Mouse (Mus musculus): ENCODE measurements around the gene Cbarp.

The Cbarp gene

DNA sequence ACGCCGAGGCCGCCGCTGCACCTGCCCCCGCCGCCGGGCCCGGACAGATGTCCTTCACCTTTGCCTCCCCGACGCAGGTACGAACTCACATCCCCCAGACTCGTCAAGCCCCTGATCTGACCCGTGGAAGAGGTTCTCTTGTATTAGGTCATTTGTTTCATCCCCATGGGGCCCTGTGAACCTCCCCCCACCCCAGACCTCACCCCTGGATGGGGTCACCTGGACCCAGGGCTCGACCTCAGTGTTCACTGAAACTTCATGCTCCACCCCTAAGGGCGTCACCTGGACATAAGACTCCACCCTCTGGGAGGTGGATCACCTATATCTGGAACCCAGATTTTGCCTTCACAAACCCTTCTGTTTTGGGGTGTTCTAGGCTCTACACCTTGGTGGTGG lies 1.9 kb upstream of the Cbarp start:
- peak; percentile 85 for DNase-seq

DNA sequence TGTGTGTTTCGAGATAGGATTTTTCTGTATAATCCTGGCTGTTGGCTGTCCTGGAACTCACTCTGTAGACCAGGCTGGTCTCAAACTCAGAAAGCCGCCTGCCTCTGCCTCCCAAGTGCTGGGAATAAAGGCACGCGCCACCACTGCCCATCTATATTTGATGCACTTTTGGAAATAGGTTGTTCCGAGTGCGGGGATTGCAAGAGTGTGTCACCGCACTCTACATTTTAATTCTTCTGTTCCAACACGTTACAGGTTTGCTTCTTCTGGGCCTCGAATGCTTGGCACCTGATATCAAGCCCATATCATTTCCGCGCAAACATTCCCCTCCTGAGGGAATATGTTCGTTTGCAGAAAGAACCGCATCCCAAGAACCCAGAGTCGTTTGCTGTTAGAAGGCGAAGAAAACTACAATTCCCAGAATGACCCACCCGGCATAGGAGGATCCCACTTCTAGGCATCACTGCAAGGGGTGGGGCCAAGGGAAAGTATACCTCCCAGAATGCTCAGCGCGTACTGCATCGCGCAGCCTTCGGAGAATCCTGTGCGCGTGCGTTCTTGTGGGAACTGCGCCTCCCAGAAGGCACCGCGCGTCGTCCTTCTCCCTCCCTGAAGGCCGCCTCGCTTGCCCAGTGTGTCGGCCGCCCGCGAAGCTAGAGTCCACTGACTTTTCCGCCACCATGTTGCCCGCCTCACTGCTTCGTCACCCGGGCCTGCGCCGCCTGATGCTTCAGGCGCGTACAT lies 1.3 kb upstream of the Cbarp start:
- peak; percentile 98 for DNase-seq

DNA sequence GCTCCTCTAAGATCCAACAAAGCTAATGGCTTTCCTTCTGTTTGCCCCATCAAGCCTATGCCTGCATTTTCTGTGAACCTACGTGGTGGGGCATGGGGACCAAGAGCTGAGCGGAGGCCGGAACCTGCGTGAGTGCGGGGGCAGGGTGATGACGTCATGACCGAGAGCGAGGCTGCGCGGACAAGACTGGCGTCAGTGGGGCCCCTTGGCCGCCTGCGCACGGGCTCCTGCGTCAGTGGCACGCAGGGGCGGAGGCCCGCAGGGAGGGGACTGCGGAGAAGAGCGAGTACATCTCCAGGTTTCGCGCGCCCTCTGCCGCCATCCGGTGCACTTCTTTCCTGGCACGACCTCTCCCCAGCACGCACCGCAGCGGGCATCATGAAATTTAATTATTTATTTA lies 608 bp upstream of the Cbarp start:
- peak; percentile 97 for DNase-seq

DNA sequence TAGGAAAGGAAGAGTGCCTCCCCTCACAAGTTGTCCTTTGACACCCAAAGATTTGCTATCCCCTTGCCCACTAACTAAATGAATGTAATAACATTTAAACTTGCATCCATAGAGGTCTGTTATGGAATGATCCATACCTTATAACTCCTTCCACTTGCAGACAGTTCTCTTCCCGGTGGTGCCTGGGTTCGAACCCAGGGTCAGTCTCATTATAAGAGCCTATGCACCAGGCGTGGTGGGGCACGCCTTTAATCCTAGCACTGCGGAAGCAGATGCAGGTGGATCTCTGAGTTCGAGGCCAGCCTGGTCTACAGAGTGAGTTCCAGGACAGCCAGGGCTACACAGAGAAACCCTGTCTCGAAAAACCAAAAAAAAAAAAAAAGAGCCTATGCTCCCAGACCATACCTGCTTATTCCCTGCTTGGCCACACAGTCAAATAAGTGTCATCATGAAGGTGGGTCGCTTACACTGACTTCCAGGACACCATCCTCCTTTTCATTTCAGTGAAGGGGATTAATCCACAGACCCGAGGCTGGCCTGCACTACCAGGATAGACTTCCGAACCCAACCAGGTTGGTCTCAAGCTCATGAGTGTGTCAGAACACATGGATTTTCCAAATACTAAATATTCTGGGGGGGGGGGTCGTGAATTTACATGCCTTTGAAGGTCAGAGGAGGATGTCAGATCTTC lies 515 bp downstream of the Cbarp start:
- peak; percentile 35 for DNase-seq

DNA sequence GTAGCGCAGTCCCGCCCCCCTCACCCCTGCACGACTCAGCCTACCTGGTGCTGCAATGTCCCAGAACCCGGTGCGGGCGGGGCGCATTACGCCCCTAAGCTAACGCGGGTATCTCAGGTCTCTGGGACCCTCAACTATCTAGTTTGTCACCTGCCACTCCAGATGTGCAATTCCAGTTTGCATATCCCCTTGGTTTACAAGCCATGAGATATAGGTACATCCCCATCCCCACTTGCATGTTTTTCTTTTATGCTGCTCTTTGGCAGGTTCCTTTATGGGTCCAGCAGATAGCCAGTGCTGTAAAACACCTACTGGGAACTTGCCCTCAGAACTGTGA lies 1.2 kb downstream of the Cbarp start:
- no peak for DNase-seq

DNA sequence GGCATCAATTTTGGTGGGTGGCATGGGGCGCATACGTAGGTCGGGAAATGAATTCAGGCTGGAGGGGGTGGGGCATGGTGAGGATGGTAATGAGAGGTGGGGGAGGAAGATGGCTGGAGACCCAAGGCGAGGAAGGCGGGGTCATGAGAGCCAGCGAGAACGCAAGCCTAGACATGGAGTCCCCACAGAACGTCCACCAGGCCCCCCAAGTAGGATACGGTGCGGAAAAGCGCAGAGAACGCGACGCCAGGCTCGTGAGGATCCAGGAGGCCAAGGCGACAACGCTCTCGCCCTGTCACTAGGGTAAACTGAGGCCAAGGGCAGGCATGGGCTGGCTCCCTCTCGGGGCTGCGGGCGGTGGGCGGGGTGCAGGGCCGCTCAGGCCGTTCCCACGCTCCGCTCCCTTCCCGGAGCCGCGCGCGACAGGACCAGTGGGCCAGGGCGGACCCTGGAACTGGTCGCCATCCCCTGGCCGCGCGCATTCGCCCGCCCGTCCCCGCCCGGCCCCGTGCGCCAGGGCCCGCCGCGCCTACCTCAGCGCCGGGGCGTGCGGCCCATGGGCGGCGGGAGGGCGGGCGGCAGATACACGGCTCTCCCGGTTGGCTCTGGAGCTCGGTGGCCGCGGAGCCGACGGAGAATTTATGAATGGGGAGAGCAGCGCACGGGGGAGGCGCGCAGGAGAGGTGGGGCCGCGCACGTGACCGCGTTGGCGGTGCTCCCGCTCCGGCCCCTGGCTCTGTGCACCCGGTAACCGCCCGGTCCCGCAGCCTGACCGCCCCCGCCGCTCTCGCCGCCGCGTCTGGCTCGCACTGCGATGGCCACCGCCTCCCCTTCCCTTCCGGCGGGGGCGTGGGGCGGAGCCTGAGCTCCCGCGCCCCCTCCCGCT lies 1.8 kb downstream of the Cbarp start, which contains the start of gene Atp5d:
Gene Atp5d (plus strand): TSS at position 80 of the 886 bp plus-strand sequence.
- DNase-seq: peak; percentile 61

DNA sequence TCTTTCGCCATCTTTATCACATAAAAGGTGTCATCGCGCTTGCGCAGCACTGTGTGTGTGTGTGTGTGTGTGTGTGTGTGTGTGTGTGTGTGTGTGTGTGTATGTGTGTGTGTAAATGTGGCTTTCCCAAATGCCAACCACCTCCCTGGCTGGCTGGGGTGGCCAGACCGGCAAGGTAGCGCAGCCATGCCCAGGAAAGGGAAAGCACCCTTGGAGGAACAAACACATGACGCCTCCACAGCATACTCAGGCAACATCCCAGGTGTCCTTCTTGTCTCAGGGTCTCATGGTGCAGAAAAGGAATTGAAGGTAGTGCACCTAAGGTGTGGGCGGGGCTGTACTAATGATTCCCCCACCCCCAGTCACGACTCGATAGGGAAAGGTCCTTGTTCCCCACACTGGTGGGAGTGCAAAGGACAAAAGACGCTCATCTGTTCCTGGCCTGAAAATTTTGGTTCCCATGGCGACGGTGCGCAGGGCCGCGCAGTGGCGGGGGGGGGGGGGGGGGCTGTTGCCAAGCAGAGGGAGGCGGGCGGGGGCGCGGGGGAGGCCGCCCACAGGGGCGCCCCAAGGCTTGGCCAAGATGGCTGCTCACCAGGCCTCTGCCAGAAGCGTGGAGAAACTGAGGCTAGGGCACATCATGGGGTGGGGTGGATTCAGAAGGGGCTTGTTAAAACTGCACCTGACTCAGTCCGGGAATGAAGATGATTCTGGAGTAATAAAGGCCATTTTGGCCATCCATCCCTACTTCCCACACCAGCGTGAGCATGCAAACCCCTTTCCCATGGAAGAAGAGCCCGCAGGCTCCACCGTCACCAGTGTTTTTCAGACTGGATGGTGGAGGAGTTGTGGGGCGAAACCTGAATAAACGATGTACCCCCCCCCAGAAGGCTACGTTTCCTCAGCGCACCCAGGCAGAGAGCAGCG lies 2.7 kb downstream of the Cbarp start:
- no peak for DNase-seq

DNA sequence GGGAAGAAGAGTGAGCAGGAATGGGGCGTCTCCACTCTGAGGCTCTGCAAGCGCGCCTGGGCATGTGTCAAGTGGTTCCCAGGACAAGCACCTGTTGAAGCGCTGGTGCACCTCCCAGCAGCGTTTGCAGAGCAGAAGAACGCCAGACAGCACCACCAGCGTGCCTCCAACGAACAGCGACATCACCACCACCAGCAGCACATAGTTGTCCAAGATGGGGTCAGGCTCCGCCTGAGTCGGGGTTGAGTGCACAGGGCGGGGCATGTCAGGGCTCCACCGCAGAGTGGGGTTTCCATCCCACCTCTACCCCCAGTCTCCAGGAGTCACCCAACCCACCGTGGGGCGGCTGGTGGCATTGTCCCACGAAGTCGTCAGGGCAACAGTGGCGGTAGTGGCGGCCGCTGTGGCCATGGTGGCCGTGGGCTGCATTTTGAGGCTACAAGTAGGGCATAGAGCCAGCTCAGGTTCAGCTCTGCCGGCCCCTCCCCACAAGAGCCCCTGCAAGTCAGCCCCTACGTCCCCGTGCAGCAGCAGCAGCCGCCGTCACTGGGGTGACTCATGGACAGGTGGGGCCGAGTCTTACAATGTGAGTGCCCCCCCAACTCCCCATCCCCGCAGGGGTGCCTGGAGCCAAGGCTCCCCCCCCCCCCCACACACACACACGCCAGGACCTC lies 3.5 kb downstream of the Cbarp start:
- DNase-seq: no peak

DNA sequence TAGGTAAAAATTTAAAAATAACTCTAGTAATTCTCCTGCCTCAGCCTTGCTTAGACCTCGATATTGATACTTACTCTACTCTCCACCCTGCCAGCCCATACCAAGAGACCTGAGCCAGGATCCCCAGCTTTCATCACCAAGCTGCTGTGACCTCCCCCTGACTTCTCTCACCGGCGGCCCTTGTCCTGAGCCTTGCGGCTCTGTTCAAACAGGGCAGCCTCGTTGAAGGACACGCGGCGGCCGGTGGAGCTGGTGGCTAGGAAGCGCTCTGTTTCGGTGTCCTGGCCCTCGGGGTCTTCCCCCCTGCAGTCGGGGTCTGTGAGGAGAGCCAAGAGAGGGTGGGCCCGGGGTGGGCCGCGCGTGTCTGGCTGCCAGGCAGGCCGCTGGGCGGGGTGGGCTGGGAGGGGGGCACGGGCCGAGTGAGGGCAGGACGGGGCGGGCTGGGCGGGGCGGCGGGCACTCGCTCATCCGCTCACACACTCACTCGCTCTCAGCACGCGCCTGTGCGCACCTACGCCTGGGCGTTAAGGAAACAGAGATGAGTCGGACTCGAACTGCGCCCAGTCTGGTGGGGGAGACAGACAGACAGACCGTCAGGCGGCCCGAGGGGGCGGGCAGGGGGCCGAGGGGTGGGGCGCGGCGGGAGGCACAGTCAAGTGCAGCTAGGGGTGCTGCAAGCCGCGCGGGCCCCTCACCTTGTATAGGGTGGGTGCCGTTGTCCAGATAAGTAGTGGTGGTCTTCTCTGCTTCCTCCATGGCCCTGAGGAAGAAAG lies 4.3 kb downstream of the Cbarp start:
- DNase-seq: no peak

DNA sequence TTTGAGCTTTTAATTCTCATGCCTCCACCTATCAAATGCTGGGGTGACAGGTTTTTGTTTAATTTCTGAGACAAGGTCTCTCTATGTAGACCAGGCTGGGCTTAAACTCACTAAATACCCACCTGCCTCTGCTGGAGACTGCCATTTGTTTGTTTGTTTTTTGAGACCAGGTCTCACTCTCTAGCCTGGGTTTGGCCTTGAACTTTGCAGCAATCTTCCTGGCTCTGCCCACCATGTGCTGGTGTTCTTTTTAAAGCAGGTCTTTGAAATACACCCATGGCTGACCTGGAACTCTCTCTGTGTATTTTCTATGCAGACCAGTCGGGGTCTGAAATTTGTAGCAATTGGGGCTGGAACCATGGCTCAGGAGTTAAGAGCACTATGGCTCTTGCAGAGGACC lies 5.0 kb downstream of the Cbarp start:
- no peak for DNase-seq

DNA sequence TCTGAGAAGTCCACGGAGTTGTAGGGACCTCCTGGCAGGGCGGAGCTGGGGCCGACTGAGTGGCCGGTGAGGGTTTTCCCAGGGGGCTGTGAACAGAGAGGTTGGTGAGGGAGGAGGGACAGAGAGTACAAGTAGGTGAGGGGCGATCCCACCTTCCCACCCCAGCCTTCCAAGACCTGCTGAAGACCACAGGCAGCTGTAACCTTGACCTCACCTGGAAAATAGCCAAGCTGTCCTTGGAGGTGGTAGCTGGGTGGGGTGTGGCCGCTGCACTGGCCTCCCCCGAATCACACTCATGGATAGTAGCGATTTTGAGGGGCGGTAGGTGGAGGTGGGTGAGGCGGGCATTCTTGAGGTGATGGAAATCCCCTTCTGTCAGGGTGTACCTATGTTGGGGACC lies 5.5 kb downstream of the Cbarp start:
- no peak for DNase-seq

DNA sequence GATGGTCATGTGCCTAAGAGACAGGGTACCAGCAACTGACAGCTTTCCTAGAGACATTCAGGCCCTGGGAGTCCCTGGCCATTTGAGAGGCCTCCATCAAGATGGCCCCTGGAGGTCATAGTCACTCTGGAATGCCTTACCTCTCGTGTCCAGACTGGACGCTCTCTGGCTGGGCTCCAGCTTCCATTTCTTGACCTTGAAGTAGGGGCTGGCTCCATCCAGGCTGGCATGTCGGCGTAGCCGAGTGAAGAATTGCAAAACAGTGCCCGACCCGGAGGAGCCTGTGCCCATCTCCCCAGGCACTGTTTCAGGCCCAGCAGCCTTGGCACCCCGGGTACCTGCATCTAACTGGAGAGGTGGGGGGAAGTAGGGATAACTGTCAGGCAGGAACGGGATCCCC lies 6.2 kb downstream of the Cbarp start:
- no peak for DNase-seq

DNA sequence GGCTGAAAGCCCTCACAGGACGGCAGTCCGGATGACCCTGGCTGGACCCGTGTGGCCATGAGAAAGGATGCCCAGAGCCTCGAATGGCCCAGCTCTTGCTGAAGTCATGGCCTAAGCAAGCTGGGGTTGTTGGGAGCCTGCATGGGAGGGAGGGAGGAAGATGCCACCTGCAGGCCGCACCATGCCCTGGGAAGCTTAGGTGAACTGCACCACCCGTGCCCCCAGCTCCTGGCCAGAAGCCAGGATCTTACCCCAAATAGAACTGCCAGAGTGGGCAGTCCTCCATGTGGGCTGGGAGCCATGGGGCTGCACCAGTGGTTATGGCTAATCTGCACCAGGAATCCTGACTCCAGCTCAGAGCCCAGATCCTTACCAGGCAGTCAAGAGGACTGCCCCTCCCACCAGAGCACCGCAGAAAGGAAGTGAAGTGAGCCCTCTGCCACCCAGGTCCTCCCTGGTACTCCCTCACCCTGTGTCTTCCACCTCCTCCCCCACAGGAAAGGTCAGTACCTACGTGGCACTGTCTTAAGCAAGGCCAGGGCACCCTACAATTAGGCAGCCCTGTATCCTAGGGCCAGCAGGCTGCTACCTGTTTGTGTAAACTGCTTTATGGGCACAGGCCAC lies 7.3 kb downstream of the Cbarp start:
- DNase-seq: peak; percentile 45

DNA sequence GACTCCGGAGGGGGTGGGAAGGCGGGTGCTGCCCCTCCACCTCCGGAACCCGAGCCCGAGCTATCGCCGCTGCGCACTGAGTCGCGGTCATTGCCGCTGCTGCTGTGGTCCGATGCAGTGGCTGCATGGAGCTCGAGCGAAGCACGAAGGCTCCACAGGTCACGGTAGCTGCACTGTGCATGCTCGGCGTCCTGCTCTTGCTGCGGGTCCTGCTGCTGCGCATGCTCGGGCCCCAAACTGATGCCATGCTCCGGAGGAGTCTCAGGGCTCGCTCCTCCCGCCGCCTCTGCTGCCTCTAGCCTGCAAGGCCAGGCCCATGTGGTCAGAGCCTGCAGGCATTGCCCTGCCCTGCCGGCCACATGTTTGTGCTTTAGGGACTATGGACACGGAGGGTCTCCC lies 8.7 kb downstream of the Cbarp start:
- DNase-seq: no peak

DNA sequence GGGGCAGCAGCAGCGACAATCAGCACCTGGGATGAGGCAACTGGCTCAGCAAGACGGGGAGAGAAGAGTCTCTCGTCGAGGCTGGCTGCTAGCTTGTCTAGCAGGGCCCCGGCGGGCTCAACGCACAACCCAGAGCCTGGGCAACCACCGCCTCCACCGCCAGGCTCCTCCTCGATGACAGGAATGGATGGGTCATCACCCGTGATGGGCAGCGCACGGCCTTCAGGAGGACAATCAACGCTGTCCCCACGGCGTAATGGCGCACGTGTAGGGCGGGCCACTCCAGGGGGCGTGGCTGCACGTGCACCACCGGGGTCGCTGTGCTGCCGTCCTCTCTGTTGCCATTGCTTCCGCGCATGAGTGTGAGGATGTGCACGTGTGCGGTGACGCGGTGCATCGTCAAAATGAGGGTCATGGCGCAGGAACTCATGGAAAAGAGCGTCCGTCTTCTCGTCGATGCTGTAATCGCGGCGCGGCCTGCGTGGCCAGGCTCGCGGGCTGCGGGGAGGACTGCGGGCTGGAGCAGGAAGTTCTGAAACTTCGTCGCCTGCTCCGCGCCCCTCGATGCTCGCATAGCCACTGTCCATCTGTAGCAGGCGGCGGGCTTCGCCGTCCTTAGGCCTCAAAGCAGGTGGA lies 9.2 kb downstream of the Cbarp start:
- no peak for DNase-seq

DNA sequence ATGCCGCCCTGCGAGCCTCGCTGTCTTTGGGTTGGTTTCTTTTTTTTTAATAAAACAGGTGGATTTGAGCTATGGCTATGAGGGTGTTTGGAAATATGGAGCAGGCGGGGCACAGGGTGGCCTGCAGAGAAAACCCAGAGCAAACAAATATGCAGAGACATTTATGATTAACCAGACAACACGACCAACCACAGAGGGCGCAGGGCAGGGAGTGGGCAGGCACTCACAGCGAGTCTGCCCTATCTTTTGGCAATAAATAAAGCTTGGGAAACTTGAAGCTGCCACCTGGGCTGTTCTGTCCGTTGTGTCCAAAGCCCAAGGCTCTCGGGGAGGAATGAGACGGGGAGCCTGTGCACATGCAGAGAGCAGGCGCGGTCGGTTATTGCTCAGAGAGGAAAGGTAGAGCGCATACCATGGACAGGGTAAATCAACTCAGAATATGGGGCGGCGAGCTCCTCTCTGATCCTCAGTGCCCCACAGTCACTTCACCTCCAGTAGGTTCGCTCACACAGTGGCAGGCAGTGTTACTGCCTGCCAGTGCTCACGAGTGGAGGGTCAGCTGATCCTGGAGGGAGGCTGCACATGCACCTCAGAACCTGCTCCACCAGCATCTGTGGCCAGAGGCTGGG lies 10.1 kb downstream of the Cbarp start:
- DNase-seq: peak; percentile 86

DNA sequence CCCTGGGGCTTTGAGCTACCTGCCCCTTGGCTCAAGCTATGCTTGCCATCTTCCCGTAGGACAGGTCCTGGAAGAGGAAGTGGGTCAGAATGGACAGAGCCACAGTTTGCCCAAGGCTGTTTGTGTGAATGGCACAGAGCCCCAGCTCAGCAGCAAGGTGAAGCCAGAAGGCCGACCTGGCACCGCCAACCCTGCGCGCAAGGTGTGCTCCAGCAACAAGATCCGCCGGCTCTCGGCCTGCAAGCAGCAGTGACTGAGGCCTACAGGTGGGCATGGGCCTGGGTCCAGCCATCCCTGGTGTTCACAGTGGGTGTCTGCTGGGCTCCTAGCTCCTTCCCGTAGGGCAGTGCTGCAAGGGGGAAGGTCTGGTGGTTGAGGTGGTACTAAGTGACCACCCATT lies 10.8 kb downstream of the Cbarp start:
- DNase-seq: no peak

DNA sequence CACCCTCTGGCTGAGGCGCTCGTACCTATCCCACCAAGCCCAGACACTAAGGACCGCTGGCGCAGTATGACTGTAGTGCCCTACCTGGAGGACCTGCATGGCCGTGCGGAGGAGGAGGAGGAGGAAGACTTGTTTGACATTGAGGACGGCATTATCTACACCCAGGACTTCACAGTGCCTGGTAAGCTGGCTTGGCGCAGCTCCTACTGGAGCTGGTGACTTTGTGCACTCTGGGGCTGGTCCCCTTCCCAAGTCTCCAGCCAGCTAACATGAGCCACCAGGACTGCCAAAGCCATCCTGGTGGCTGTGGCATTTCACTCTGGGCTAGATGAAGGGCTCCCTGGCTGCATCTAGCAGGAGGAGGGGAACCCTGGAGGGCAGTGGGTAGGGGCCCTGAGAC lies 12.7 kb downstream of the Cbarp start:
- no peak for DNase-seq

DNA sequence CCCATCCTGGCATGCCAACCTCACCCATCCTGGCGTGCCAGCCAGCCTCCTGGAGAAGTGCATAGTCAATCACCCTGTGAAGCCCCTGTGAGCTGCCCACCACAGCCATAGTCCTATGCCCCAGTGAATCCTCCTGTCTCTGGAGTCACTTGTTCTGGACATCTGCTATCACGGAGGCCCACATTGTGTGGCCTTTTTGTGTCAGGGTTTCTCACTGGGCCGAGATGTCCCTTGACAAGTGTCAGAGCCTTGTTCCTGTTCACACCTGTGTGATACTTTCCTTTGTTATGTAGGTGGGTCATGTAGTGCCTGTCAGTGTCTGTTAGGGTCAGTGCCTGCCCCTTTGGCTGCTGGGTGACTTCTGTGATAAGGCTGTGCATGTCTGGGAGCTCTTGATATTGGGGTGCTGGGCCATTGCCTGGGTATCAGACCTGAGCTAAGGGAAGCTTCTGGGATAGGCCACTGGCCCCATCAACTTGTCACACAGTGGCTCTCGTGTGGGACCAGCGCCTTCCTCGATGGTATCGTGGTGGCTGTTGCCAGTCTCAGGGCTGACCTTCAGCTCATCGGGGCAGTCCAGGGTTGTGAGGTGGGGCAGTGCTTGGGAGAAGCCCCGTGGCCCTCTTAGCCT lies 16.6 kb downstream of the Cbarp start:
- no peak for DNase-seq

Measured in kidney, adult 9 months (tissue).